Mouse (Mus musculus) MEL (cell line): ENCODE measurements around the gene H2-M10.5. TPM values are rescaled to one million over a fixed set of nuclear protein-coding genes. Genes with fewer than 3 reads are reported as not detected.
A peak's percentile ranks its signal among the peaks of the same experiment; 100 is the strongest.
"Not testable (repeated sequence)": the region's sequence is repeated elsewhere in the genome, so short reads cannot be mapped to it uniquely, and the experiment has no call there.

Experiments
- DNase-seq: peaks from one replicate; pipeline ENCODE4 v3.0.0; 2011; ENCODE audit warnings: low read depth, low spot score
- H3K27ac ChIP-seq: 2 replicates; pipeline ENCODE4 v1.5.1; 2012; ENCODE audit warnings: low read depth, mild to moderate bottlenecking, control low read depth, low read length, moderate library complexity; ENCODE audit not compliant: control insufficient read depth
- H3K27me3 ChIP-seq, 2 experiments: fragments of 150-350 bp in 1 of 2; sonication (generic) in 1 of 2; 2 replicates each; pipeline ENCODE4 v1.6.1; 2012; ENCODE audit warnings: low read length in 2 of 2, mild to moderate bottlenecking in 2 of 2, improper control_type of control experiment in 1 of 2, moderate library complexity in 1 of 2; ENCODE audit not compliant: insufficient read depth in 2 of 2, control insufficient read depth in 1 of 2
- H3K36me3 ChIP-seq, 2 experiments: 2 replicates each; pipeline ENCODE4 v1.6.1; 2012 to 2014; ENCODE audit warnings: low read length in 2 of 2, improper control_type of control experiment in 1 of 2, inconsistent platforms in 1 of 2, mild to moderate bottlenecking in 1 of 2; ENCODE audit not compliant: insufficient read depth in 2 of 2, control insufficient read depth in 1 of 2
- H3K4me1 ChIP-seq, 2 experiments: fragments of 150-350 bp in 1 of 2; sonication (generic) in 1 of 2; 2 replicates each; pipeline ENCODE4 v1.6.1; 2012; ENCODE audit warnings: low read length in 2 of 2, improper control_type of control experiment in 1 of 2, mild to moderate bottlenecking in 1 of 2; ENCODE audit not compliant: insufficient read depth in 2 of 2, control insufficient read depth in 1 of 2
- H3K4me3 ChIP-seq, 2 experiments: fragments of 150-350 bp in 1 of 2; sonication (generic) in 1 of 2; 2 replicates each; pipeline ENCODE4 v1.5.1; 2012; ENCODE audit warnings: low read depth in 2 of 2, low read length in 2 of 2, mild to moderate bottlenecking in 2 of 2, moderate library complexity in 2 of 2, control low read depth in 1 of 2, improper control_type of control experiment in 1 of 2; ENCODE audit not compliant: control insufficient read depth in 1 of 2, insufficient read depth in 1 of 2
- H3K79me2 ChIP-seq: 2 replicates; pipeline ENCODE4 v1.6.1; 2012; ENCODE audit warnings: mild to moderate bottlenecking, low read length, moderate library complexity; ENCODE audit not compliant: control insufficient read depth, poor library complexity, insufficient read depth
- H3K9ac ChIP-seq: 2 replicates; pipeline ENCODE4 v1.6.1; 2012; ENCODE audit warnings: low read depth, mild to moderate bottlenecking, control low read depth, low read length, moderate library complexity; ENCODE audit not compliant: control insufficient read depth, poor library complexity, severe bottlenecking
- H3K9me3 ChIP-seq: fragments of 150-350 bp; sonication (generic); replicated peaks from 2 replicates; pipeline ENCODE4 v1.6.1; 2012; ENCODE audit warnings: mild to moderate bottlenecking, low read length, improper control_type of control experiment, moderate library complexity; ENCODE audit not compliant: insufficient read depth
- BHLHE40 ChIP-seq: IDR thresholded peaks from 2 replicates; pipeline ENCODE4 v1.6.1; 2012; ENCODE audit warnings: low read depth, mild to moderate bottlenecking, inconsistent platforms, low read length, improper control_type of control experiment, borderline replicate concordance
- CHD1 ChIP-seq: IDR thresholded peaks from 2 replicates; pipeline ENCODE4 v1.6.1; 2012; ENCODE audit warnings: low read depth, mild to moderate bottlenecking, inconsistent platforms, low read length, improper control_type of control experiment
- CHD2 ChIP-seq: IDR thresholded peaks from 2 replicates; pipeline ENCODE4 v1.6.1; 2011; ENCODE audit warnings: low read length, improper control_type of control experiment
- CTCF ChIP-seq, 3 experiments: IDR thresholded peaks in 2 of 3; conservative IDR thresholded peaks in 1 of 3; 2 replicates each; pipeline ENCODE4 v1.5.1; 2011 to 2012; ENCODE audit warnings: low read length in 3 of 3, low read depth in 2 of 3, mild to moderate bottlenecking in 2 of 3, improper control_type of control experiment in 1 of 3, inconsistent platforms in 1 of 3, mixed read lengths in 1 of 3, moderate library complexity in 1 of 3; ENCODE audit not compliant: control insufficient read depth in 1 of 3, insufficient read depth in 1 of 3, poor library complexity in 1 of 3, severe bottlenecking in 1 of 3
- E2F4 ChIP-seq: IDR thresholded peaks from 2 replicates; pipeline ENCODE4 v1.6.1; 2011; ENCODE audit warnings: low read depth, low read length, improper control_type of control experiment, borderline replicate concordance
- ELF1 ChIP-seq: IDR thresholded peaks from 2 replicates; pipeline ENCODE4 v1.6.1; 2014; ENCODE audit warnings: low read depth, mild to moderate bottlenecking, inconsistent platforms, low read length, improper control_type of control experiment, moderate library complexity
- EP300 ChIP-seq, 2 experiments: IDR thresholded peaks; 2 replicates each; pipeline ENCODE4 v1.6.1; 2011; ENCODE audit warnings: improper control_type of control experiment in 2 of 2, low read length in 2 of 2, low read depth in 1 of 2, mild to moderate bottlenecking in 1 of 2
- GABPA ChIP-seq: IDR thresholded peaks from 2 replicates; pipeline ENCODE4 v1.6.1; 2012; ENCODE audit warnings: low read depth, mild to moderate bottlenecking, inconsistent platforms, low read length, improper control_type of control experiment, moderate library complexity
- GATA1 ChIP-seq: IDR thresholded peaks from 2 replicates; pipeline ENCODE4 v1.6.1; 2011; ENCODE audit warnings: low read depth, low read length, improper control_type of control experiment
- HCFC1 ChIP-seq: IDR thresholded peaks from 2 replicates; pipeline ENCODE4 v1.6.1; 2012; ENCODE audit warnings: low read depth, mild to moderate bottlenecking, inconsistent platforms, low read length, improper control_type of control experiment, moderate library complexity
- JUND ChIP-seq: IDR thresholded peaks from 2 replicates; pipeline ENCODE4 v1.6.1; 2011; ENCODE audit warnings: low read depth, mild to moderate bottlenecking, improper control_type of control experiment, low read length
- MAFK ChIP-seq: IDR thresholded peaks from 2 replicates; pipeline ENCODE4 v1.6.1; 2011; ENCODE audit warnings: low read depth, mild to moderate bottlenecking, low read length, improper control_type of control experiment, borderline replicate concordance
- MAX ChIP-seq: IDR thresholded peaks from 2 replicates; pipeline ENCODE4 v1.6.1; 2011; ENCODE audit warnings: low read length, improper control_type of control experiment
- MAZ ChIP-seq: IDR thresholded peaks from 2 replicates; pipeline ENCODE4 v1.6.1; 2012; ENCODE audit warnings: low read depth, mild to moderate bottlenecking, inconsistent platforms, low read length, improper control_type of control experiment
- MEF2A ChIP-seq: IDR thresholded peaks from 2 replicates; pipeline ENCODE4 v1.6.1; 2014; ENCODE audit warnings: low read depth, mild to moderate bottlenecking, inconsistent platforms, low read length, improper control_type of control experiment; ENCODE audit not compliant: poor library complexity, insufficient replicate concordance, severe bottlenecking; ENCODE audit errors: extremely low read depth
- MXI1 ChIP-seq: IDR thresholded peaks from 2 replicates; pipeline ENCODE4 v1.6.1; 2011; ENCODE audit warnings: mild to moderate bottlenecking, low read depth, low read length, improper control_type of control experiment
- MYB ChIP-seq: IDR thresholded peaks from 2 replicates; pipeline ENCODE4 v1.6.1; 2011; ENCODE audit warnings: mild to moderate bottlenecking, low read depth, low read length, improper control_type of control experiment
- NELFE ChIP-seq: IDR thresholded peaks from 2 replicates; pipeline ENCODE4 v1.6.1; 2011; ENCODE audit warnings: low read depth, low read length, improper control_type of control experiment
- NRF1 ChIP-seq: IDR thresholded peaks from 2 replicates; pipeline ENCODE4 v1.6.1; 2014; ENCODE audit warnings: low read depth, mild to moderate bottlenecking, inconsistent platforms, low read length, improper control_type of control experiment, moderate library complexity; ENCODE audit not compliant: poor library complexity, insufficient read depth, severe bottlenecking
- POLR2A ChIP-seq, 2 experiments: IDR thresholded peaks; 2 replicates each; pipeline ENCODE4 v1.6.1; 2011 to 2012; ENCODE audit warnings: low read length in 2 of 2, mild to moderate bottlenecking in 2 of 2, control low read depth in 1 of 2, improper control_type of control experiment in 1 of 2, low read depth in 1 of 2, moderate library complexity in 1 of 2; ENCODE audit not compliant: control insufficient read depth in 1 of 2, insufficient read depth in 1 of 2, poor library complexity in 1 of 2
- POLR2AphosphoS2 ChIP-seq: IDR thresholded peaks from 2 replicates; pipeline ENCODE4 v1.6.1; 2011; ENCODE audit warnings: low read length, improper control_type of control experiment
- POLR2AphosphoS5 ChIP-seq: IDR thresholded peaks from 2 replicates; pipeline ENCODE4 v1.6.1; 2012; ENCODE audit warnings: low read depth, borderline replicate concordance, mild to moderate bottlenecking, inconsistent platforms, low read length, moderate library complexity, mixed read lengths
- RAD21 ChIP-seq: IDR thresholded peaks from 2 replicates; pipeline ENCODE4 v1.6.1; 2011; ENCODE audit warnings: mild to moderate bottlenecking, low read depth, low read length, improper control_type of control experiment
- RCOR1 ChIP-seq: IDR thresholded peaks from 2 replicates; pipeline ENCODE4 v1.6.1; 2012; ENCODE audit warnings: low read depth, mild to moderate bottlenecking, inconsistent platforms, low read length, improper control_type of control experiment
- SMC3 ChIP-seq: IDR thresholded peaks from 2 replicates; pipeline ENCODE4 v1.6.1; 2011; ENCODE audit warnings: low read depth, low read length, improper control_type of control experiment
- TCF12 ChIP-seq: IDR thresholded peaks from 2 replicates; pipeline ENCODE4 v1.6.1; 2014; ENCODE audit warnings: low read depth, mild to moderate bottlenecking, inconsistent platforms, low read length, improper control_type of control experiment, moderate library complexity
- UBTF ChIP-seq: IDR thresholded peaks from 2 replicates; pipeline ENCODE4 v1.6.1; 2012; ENCODE audit warnings: low read depth, mild to moderate bottlenecking, inconsistent platforms, low read length, improper control_type of control experiment, moderate library complexity, borderline replicate concordance; ENCODE audit not compliant: insufficient read depth
- USF1 ChIP-seq: IDR thresholded peaks from 2 replicates; pipeline ENCODE4 v1.6.1; 2014; ENCODE audit warnings: low read depth, mild to moderate bottlenecking, inconsistent platforms, low read length, improper control_type of control experiment, moderate library complexity
- USF2 ChIP-seq, 2 experiments: IDR thresholded peaks; 2 replicates each; pipeline ENCODE4 v1.6.1; 2011 to 2012; ENCODE audit warnings: improper control_type of control experiment in 2 of 2, low read length in 2 of 2, borderline replicate concordance in 1 of 2, inconsistent platforms in 1 of 2, low read depth in 1 of 2, mild to moderate bottlenecking in 1 of 2; ENCODE audit not compliant: insufficient read depth in 1 of 2
- ZC3H11A ChIP-seq: IDR thresholded peaks from 2 replicates; pipeline ENCODE4 v1.6.1; 2012; ENCODE audit warnings: low read depth, mild to moderate bottlenecking, inconsistent platforms, low read length, improper control_type of control experiment
- ZKSCAN1 ChIP-seq: IDR thresholded peaks from 2 replicates; pipeline ENCODE4 v1.6.1; 2012; ENCODE audit warnings: low read depth, mild to moderate bottlenecking, inconsistent platforms, low read length, improper control_type of control experiment, moderate library complexity
- ZNF384 ChIP-seq: IDR thresholded peaks from 2 replicates; pipeline ENCODE4 v1.6.1; 2012; ENCODE audit warnings: low read depth, mild to moderate bottlenecking, inconsistent platforms, low read length, improper control_type of control experiment
- polyA plus RNA-seq, 2 experiments: library from polyadenylated mRNA; stranded (reverse) in 1 of 2; unstranded in 1 of 2; fragments of >175 nt in 1 of 2; fragments of >200 nt in 1 of 2; gene quantifications; 2 replicates each; pipeline versions ENCODE4 v1.2.1 to v1.2.4; 2012; ENCODE audit warnings: low replicate concordance in 2 of 2, low read depth in 1 of 2; ENCODE audit not compliant: insufficient read length in 2 of 2, insufficient read depth in 1 of 2, missing spikeins in 1 of 2
- total RNA-seq: library from RNA; depleted of rRNA; stranded (reverse); fragments of 300-350 nt; gene quantifications from 2 replicates; pipeline ENCODE4 v1.2.3, GENCODE M21; 2012; rRNA removed

Gene H2-M10.5
- not detected in 2 replicates for total RNA-seq
- polyA plus RNA-seq = not detected

- H3K27ac ChIP-seq, DNase-seq, H3K27me3 ChIP-seq, H3K4me1 ChIP-seq, H3K36me3 ChIP-seq, H3K9me3 ChIP-seq, H3K4me3 ChIP-seq, H3K9ac ChIP-seq, H3K79me2 ChIP-seq: not testable (repeated sequence)
These were observed at the start of gene H2-M10.5 for GRCm38 (mm10) chr17:36772610-36773009. H2-M10.5 (plus strand) TSS chr17:36772910.

- DNase-seq = peak; percentile 22
- H3K4me3 ChIP-seq = no peak overlapping the region
- TF ChIP-seq MYB = no peak
- no peak for TF ChIP-seq ELF1
- no peak for TF ChIP-seq E2F4
- no peak for TF ChIP-seq MEF2A
- TF ChIP-seq NELFE = no peak
- TF ChIP-seq ZNF384 = no peak
- no peak for TF ChIP-seq POLR2AphosphoS5
- no peak for TF ChIP-seq ZKSCAN1
- no peak for TF ChIP-seq MAZ
- TF ChIP-seq GABPA = no peak
- no peak for TF ChIP-seq HCFC1
- TF ChIP-seq BHLHE40 = no peak
- no peak for TF ChIP-seq USF2 (IDR thresholded peaks at IDR 0.05; ENCODE audit: borderline replicate concordance in 1 of 2, insufficient read depth in 1 of 2, low read depth in 1 of 2, low read length in 2 of 2)
- no peak for TF ChIP-seq NRF1
- TF ChIP-seq ZC3H11A = peak; percentile 32
- TF ChIP-seq EP300 (IDR thresholded peaks at IDR 0.05; ENCODE audit: low read depth in 1 of 2, low read length in 2 of 2) = no peak
- TF ChIP-seq MAFK = no peak
- TF ChIP-seq MAX = no peak
- TF ChIP-seq CHD2 = no peak
- peak; percentile 57 for TF ChIP-seq SMC3
- peak in 2 of 3 experiments; percentile 38 to 69; a peak in 4 of 6 replicates for TF ChIP-seq CTCF (IDR thresholded peaks at IDR 0.05 in 2 of 3, conservative IDR thresholded peaks at IDR 0.05 in 1 of 3; ENCODE audit: control insufficient read depth in 1 of 3, insufficient read depth in 1 of 3, low read depth in 2 of 3, low read length in 3 of 3, poor library complexity in 1 of 3, severe bottlenecking in 1 of 3)
- no peak for TF ChIP-seq USF1
- no peak for TF ChIP-seq POLR2A (IDR thresholded peaks at IDR 0.05; ENCODE audit: control insufficient read depth in 1 of 2, insufficient read depth in 1 of 2, low read depth in 1 of 2, low read length in 2 of 2, poor library complexity in 1 of 2)
- TF ChIP-seq JUND = no peak
- no peak for TF ChIP-seq MXI1
- TF ChIP-seq RCOR1 = no peak
- no peak for TF ChIP-seq UBTF
- no peak for TF ChIP-seq TCF12
- TF ChIP-seq RAD21 = peak; percentile 64
- TF ChIP-seq CHD1 = no peak
- TF ChIP-seq GATA1 = no peak
- TF ChIP-seq POLR2AphosphoS2 = no peak
These were observed 46.7 kb upstream of the H2-M10.5 start for GRCm38 (mm10) chr17:36726046-36726445.

More at GRCm38 (mm10) chr17:36726046-36726445, 46.7 kb upstream of the H2-M10.5 start:
- Histone ChIP-seq H3K27ac (no peak overlapping the region), H3K27me3 (no peaks in the 10 kb centered on the region; a peak in 1 of 4 replicates), H3K36me3 (no peaks in the 10 kb centered on the region), H3K9ac (no peak overlapping the region), H3K4me1 (no peaks in the 10 kb centered on the region), H3K9me3 (no peaks in the 10 kb centered on the region), H3K79me2 (no peaks in the 10 kb centered on the region)
